Mouse (Mus musculus): ENCODE data around the gene Gopc. TPM values are rescaled to one million over a fixed set of nuclear protein-coding genes. Genes with fewer than 3 reads are reported as not detected.
A peak's percentile ranks its signal among the peaks of the same experiment; 100 is the strongest.

Gopc gene
- polyA plus RNA-seq, 1 experiment from 2014 or later, result 15.9 TPM

DNA sequence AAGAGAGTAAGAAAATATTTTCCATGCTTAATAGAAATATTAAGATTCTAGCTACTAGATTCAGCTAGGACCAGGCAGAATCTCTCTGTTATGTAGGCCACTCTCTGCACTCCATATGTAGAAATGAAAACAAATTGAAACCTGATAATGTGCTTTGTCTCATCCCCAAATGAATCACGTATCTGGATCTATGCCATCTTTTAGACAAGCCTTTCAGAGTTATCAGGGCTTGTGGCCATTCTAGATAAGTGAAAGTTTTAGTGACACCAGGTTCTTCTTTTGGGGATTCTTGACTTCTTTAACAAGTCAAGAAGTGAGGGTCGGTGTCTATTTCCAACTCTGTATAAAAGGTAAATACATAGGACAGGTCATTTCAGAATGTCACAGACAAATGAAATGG, 16.8 kb upstream of the Gopc start:
- no peak overlapping the region for H3K9ac ChIP-seq (ENCODE audit: low read depth, low read length)
- no peak for ATAC-seq (replicated peaks; ENCODE audit: insufficient number of reproducible peaks, low FRiP score, low TSS enrichment)
- H3K4me1 ChIP-seq (ENCODE audit: control insufficient read depth, insufficient read depth, low read length), result no peaks in the 10 kb centered on the region
- no peaks in the 10 kb centered on the region for H3K36me3 ChIP-seq (ENCODE audit: control insufficient read depth, insufficient read depth, low read length)
- 77% methylated on average over 2 of the region's 2 CpGs for WGBS (ENCODE audit: insufficient replicate concordance)
- H3K27me3 ChIP-seq (ENCODE audit: control insufficient read depth, insufficient read depth, low read length), result no peaks in the 10 kb centered on the region
- H3K4me3 ChIP-seq (ENCODE audit: low read depth, low read length), result no peak overlapping the region
- H3K9me3 ChIP-seq (replicated peaks; ENCODE audit: control insufficient read depth, low read length), result no peaks in the 10 kb centered on the region
- H3K27ac ChIP-seq (ENCODE audit: low read depth, low read length), result no peak overlapping the region
- H3K4me2 ChIP-seq, result no peak overlapping the region

GRCm38 (mm10) chr10:52396647-52397046, 14.7 kb upstream of the Gopc start:
- Histone ChIP-seq H3K27me3 (ENCODE audit: control insufficient read depth, insufficient read depth, low read length) (no peaks in the 10 kb centered on the region), H3K27ac (ENCODE audit: low read depth, low read length) (no peak overlapping the region), H3K36me3 (ENCODE audit: control insufficient read depth, insufficient read depth, low read length) (no peaks in the 10 kb centered on the region), H3K9ac (ENCODE audit: low read depth, low read length) (no peak overlapping the region), H3K9me3 (replicated peaks; ENCODE audit: control insufficient read depth, low read length) (no peaks in the 10 kb centered on the region), H3K4me1 (ENCODE audit: control insufficient read depth, insufficient read depth, low read length) (no peaks in the 10 kb centered on the region), H3K4me2 (no peak overlapping the region), H3K4me3 (ENCODE audit: low read depth, low read length) (no peak overlapping the region)
- no peak for ATAC-seq (replicated peaks; ENCODE audit: insufficient number of reproducible peaks, low FRiP score, low TSS enrichment)
- 85% methylated on average over 3 of the region's 3 CpGs for WGBS (ENCODE audit: insufficient replicate concordance)

DNA sequence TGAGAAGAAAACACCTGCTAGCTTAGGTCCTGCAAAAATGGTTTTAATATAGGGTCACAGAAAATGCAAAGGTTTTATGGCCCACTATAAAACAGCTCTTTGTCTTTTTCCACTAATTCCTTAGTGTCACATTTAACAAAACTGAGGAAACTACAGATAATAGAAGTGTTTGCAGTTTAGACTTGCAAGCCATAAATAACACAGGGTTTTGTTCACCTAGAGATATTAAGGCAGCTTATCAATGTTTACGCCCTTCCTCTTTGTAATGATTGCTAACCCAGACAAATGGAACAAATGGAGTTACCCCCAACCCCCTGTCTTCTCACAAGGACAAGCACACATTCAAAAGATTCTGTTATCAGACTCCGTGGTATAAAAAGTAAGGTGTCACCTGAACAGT, 9.3 kb upstream of the Gopc start:
- Histone ChIP-seq H3K9ac (ENCODE audit: low read depth, low read length) (no peak overlapping the region), H3K4me1 (ENCODE audit: control insufficient read depth, insufficient read depth, low read length) (no peaks in the 10 kb centered on the region), H3K9me3 (replicated peaks; ENCODE audit: control insufficient read depth, low read length) (no peaks in the 10 kb centered on the region), H3K36me3 (ENCODE audit: control insufficient read depth, insufficient read depth, low read length) (no peaks in the 10 kb centered on the region), H3K4me3 (ENCODE audit: low read depth, low read length) (no peak overlapping the region), H3K27me3 (ENCODE audit: control insufficient read depth, insufficient read depth, low read length) (no peaks in the 10 kb centered on the region), H3K27ac (ENCODE audit: low read depth, low read length) (no peak overlapping the region), H3K4me2 (no peak overlapping the region)
- 55% methylated on average over 2 of the region's 2 CpGs for WGBS (ENCODE audit: insufficient replicate concordance)
- no peak for ATAC-seq (replicated peaks; ENCODE audit: insufficient number of reproducible peaks, low FRiP score, low TSS enrichment)

- ATAC-seq (replicated peaks; ENCODE audit: insufficient number of reproducible peaks, low FRiP score, low TSS enrichment), result no peak
- Histone ChIP-seq H3K27ac (ENCODE audit: low read depth, low read length) (no peak overlapping the region), H3K9ac (ENCODE audit: low read depth, low read length) (no peak overlapping the region), H3K27me3 (ENCODE audit: control insufficient read depth, insufficient read depth, low read length) (no peaks in the 10 kb centered on the region), H3K4me1 (ENCODE audit: control insufficient read depth, insufficient read depth, low read length) (no peaks in the 10 kb centered on the region), H3K36me3 (ENCODE audit: control insufficient read depth, insufficient read depth, low read length) (no peaks in the 10 kb centered on the region), H3K4me2 (no peak overlapping the region), H3K4me3 (ENCODE audit: low read depth, low read length) (no peak overlapping the region), H3K9me3 (replicated peaks; ENCODE audit: control insufficient read depth, low read length) (no peaks in the 10 kb centered on the region)
- WGBS (ENCODE audit: insufficient replicate concordance), result 64% methylated on average over 3 of the region's 3 CpGs
Observed at GRCm38 (mm10) chr10:52389438-52389837, 7.5 kb upstream of the Gopc start.

DNA sequence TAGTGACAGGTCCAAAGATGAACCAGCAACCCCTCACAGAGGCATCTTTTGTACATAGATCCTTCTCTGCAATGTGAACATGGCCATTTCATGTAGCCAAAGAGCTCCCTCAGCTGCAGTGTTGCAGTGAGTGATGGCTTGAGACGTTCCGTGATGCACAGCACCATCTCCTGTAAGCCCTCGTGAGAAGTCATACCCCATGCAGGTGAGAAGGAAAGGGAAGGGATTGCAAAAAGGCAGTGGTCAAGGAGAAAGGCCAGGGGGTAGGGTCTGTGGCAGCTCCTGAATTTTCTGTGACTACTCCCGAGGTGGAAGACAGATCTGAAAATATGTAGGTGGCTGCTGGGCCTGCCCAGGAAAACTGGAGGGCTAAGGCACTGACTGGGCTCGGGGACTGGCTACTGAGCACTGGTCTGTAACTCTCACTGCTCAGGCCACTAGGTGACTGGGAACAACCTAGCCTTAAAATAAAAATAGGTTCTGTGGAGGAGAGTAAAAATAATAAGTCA, 7.1 kb upstream of the Gopc start, which contains the start of gene Nepn:
Gene Nepn (plus strand): TSS at position 51 of the 509 bp plus-strand sequence.
- H3K36me3 ChIP-seq (ENCODE audit: control insufficient read depth, insufficient read depth, low read length), result no peaks in the 10 kb centered on the region
- H3K4me1 ChIP-seq (ENCODE audit: control insufficient read depth, insufficient read depth, low read length), result no peaks in the 10 kb centered on the region
- no peaks in the 10 kb centered on the region for H3K27me3 ChIP-seq (ENCODE audit: control insufficient read depth, insufficient read depth, low read length)
- no peak for ATAC-seq (replicated peaks; ENCODE audit: insufficient number of reproducible peaks, low FRiP score, low TSS enrichment)
- no peak within 1 kb of the TSS for H3K9ac ChIP-seq (ENCODE audit: low read depth, low read length)
- H3K27ac ChIP-seq (ENCODE audit: low read depth, low read length), result no peak within 1 kb of the TSS
- no peak within 1 kb of the TSS for H3K4me2 ChIP-seq
- H3K4me3 ChIP-seq (ENCODE audit: low read depth, low read length), result no peak within 1 kb of the TSS
- WGBS (ENCODE audit: insufficient replicate concordance), result 66% methylated on average over 5 of the region's 5 CpGs
- H3K9me3 ChIP-seq (replicated peaks; ENCODE audit: control insufficient read depth, low read length), result no peaks in the 10 kb centered on the region

GRCm38 (mm10) chr10:52387192-52387591, 5.3 kb upstream of the Gopc start:
- Histone ChIP-seq H3K4me2 (no peak overlapping the region), H3K27ac (ENCODE audit: low read depth, low read length) (no peak overlapping the region), H3K27me3 (ENCODE audit: control insufficient read depth, insufficient read depth, low read length) (no peaks in the 10 kb centered on the region), H3K9ac (ENCODE audit: low read depth, low read length) (no peak overlapping the region), H3K4me3 (ENCODE audit: low read depth, low read length) (no peak overlapping the region), H3K36me3 (ENCODE audit: control insufficient read depth, insufficient read depth, low read length) (no peaks in the 10 kb centered on the region), H3K9me3 (replicated peaks; ENCODE audit: control insufficient read depth, low read length) (no peaks in the 10 kb centered on the region), H3K4me1 (ENCODE audit: control insufficient read depth, insufficient read depth, low read length) (peaks cover 5% of the 10 kb centered on the region; the same call in 1 of the 2 replicates)
- 58% methylated on average over 4 of the region's 4 CpGs for WGBS (ENCODE audit: insufficient replicate concordance)
- ATAC-seq (replicated peaks; ENCODE audit: insufficient number of reproducible peaks, low FRiP score, low TSS enrichment), result no peak

DNA sequence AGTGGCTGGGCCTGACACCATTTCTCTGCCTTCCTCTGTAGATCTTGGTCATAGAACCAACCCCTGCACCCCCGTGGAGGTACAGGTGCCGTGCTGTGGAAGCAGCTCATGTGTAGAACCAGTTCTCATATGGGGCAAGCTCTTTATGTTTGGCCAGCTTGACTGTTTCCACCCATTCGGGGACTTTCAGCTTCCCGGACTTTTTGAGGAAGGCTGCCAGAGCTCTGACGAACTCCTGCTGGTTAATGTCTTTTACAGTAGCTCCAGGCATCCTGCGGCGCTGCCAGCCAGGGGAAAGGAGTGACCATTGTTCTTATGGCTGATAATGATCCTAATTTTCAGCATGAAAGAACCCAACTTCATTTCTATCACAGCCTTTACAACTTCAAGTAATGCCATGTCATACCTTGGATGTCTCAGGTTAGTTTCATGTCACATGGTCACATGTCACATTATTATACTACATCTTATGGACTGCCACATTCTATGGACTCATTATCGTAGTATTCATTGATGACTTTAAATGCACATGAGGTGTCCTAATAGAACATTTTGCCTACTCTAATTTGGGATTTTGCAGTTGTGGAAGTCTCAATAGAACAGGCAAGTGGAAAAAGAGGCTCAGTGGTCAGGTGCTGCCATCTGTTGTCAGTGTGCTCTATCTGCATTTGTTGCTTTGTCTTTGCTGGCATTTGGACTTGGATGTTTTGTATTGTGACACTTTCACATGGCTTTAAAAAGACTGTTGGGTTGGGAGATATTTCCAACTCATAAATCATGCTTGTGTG, 3.1 kb upstream of the Gopc start:
- no peaks in the 10 kb centered on the region for H3K27me3 ChIP-seq (ENCODE audit: control insufficient read depth, insufficient read depth, low read length)
- H3K27ac ChIP-seq (ENCODE audit: low read depth, low read length), result no peak overlapping the region
- no peaks in the 10 kb centered on the region for H3K9me3 ChIP-seq (replicated peaks; ENCODE audit: control insufficient read depth, low read length)
- no peak overlapping the region for H3K4me2 ChIP-seq
- ATAC-seq (replicated peaks; ENCODE audit: insufficient number of reproducible peaks, low FRiP score, low TSS enrichment), result no peak
- H3K4me1 ChIP-seq (ENCODE audit: control insufficient read depth, insufficient read depth, low read length), result peaks cover 5% of the 10 kb centered on the region; the same call in 1 of the 2 replicates
- no peak overlapping the region for H3K9ac ChIP-seq (ENCODE audit: low read depth, low read length)
- H3K36me3 ChIP-seq (ENCODE audit: control insufficient read depth, insufficient read depth, low read length), result no peaks in the 10 kb centered on the region
- no peak overlapping the region for H3K4me3 ChIP-seq (ENCODE audit: low read depth, low read length)
- 47% methylated on average over 8 of the region's 8 CpGs for WGBS (ENCODE audit: insufficient replicate concordance)

GRCm38 (mm10) chr10:52383522-52383921, 1.6 kb upstream of the Gopc start:
- H3K4me2 ChIP-seq, result no peak overlapping the region
- no peak overlapping the region for H3K27ac ChIP-seq (ENCODE audit: low read depth, low read length)
- peaks cover 7% of the 10 kb centered on the region; the same call in 1 of the 2 replicates for H3K4me1 ChIP-seq (ENCODE audit: control insufficient read depth, insufficient read depth, low read length)
- ATAC-seq (replicated peaks; ENCODE audit: insufficient number of reproducible peaks, low FRiP score, low TSS enrichment), result no peak
- no peak overlapping the region for H3K9ac ChIP-seq (ENCODE audit: low read depth, low read length)
- no peaks in the 10 kb centered on the region for H3K36me3 ChIP-seq (ENCODE audit: control insufficient read depth, insufficient read depth, low read length)
- no peaks in the 10 kb centered on the region for H3K9me3 ChIP-seq (replicated peaks; ENCODE audit: control insufficient read depth, low read length)
- 86% methylated on average over 1 of the region's 1 CpGs for WGBS (ENCODE audit: insufficient replicate concordance)
- no peaks in the 10 kb centered on the region for H3K27me3 ChIP-seq (ENCODE audit: control insufficient read depth, insufficient read depth, low read length)
- no peak overlapping the region for H3K4me3 ChIP-seq (ENCODE audit: low read depth, low read length)

GRCm38 (mm10) chr10:52383022-52383421, 1.1 kb upstream of the Gopc start:
- H3K27ac ChIP-seq (ENCODE audit: low read depth, low read length), result 0 out of 2 replicates have a peak overlapping the region, but pooled peaks have one; percentile 15
- ATAC-seq (replicated peaks; ENCODE audit: insufficient number of reproducible peaks, low FRiP score, low TSS enrichment), result no peak
- peak overlapping the region; percentile 68; the same call in 1 of the 2 replicates for H3K9ac ChIP-seq (ENCODE audit: low read depth, low read length)
- 74% methylated on average over 6 of the region's 6 CpGs for WGBS (ENCODE audit: insufficient replicate concordance)
- H3K4me3 ChIP-seq (ENCODE audit: low read depth, low read length), result peak overlapping the region; percentile 69
- H3K36me3 ChIP-seq (ENCODE audit: control insufficient read depth, insufficient read depth, low read length), result no peaks in the 10 kb centered on the region
- no peaks in the 10 kb centered on the region for H3K27me3 ChIP-seq (ENCODE audit: control insufficient read depth, insufficient read depth, low read length)
- H3K4me1 ChIP-seq (ENCODE audit: control insufficient read depth, insufficient read depth, low read length), result peaks cover 7% of the 10 kb centered on the region; the same call in 1 of the 2 replicates
- no peaks in the 10 kb centered on the region for H3K9me3 ChIP-seq (replicated peaks; ENCODE audit: control insufficient read depth, low read length)
- H3K4me2 ChIP-seq, result peak overlapping the region; percentile 60

Measured in heart, embryonic 11.5 days (tissue).